Mouse (Mus musculus) c-Kit-positive CD71-positive TER-119-negative erythroid progenitor cells, embryonic 14.5 days (primary cell): Measurements from ENCODE around the gene Fgg.

Experiments used
- DNase-seq: peaks from one replicate; pipeline ENCODE4 v3.0.0-alpha.2; 2013; ENCODE audit warnings: low read depth

The Fgg gene

GRCm38 (mm10) chr3:83007557-83007956 is at the start of gene Fgg:
Fgg (plus strand) TSS chr3:83007724.
- no peak for DNase-seq

GRCm38 (mm10) chr3:82971046-82971445 is 36.5 kb upstream of the Fgg start:
- DNase-seq, result no peak

GRCm38 (mm10) chr3:82980818-82981217 is 26.7 kb upstream of the Fgg start:
- no peak for DNase-seq

GRCm38 (mm10) chr3:82981861-82982260 is 25.7 kb upstream of the Fgg start:
- DNase-seq, result no peak

GRCm38 (mm10) chr3:82984840-82985239 is 22.7 kb upstream of the Fgg start:
- no peak for DNase-seq

- no peak for DNase-seq
Measured at GRCm38 (mm10) chr3:82991963-82992362, 15.6 kb upstream of the Fgg start.

GRCm38 (mm10) chr3:82992956-82993355 is 14.6 kb upstream of the Fgg start:
- DNase-seq, result no peak

GRCm38 (mm10) chr3:82995368-82995767 is 12.2 kb upstream of the Fgg start:
- no peak for DNase-seq

- no peak for DNase-seq
Measured at GRCm38 (mm10) chr3:82996656-82997055, 10.9 kb upstream of the Fgg start.

- peak; percentile 42 for DNase-seq
Measured at GRCm38 (mm10) chr3:82998772-82999463, 8.6 kb upstream of the Fgg start.

- no peak for DNase-seq
Measured at GRCm38 (mm10) chr3:82999995-83000394, 7.5 kb upstream of the Fgg start.

GRCm38 (mm10) chr3:83002191-83002590 is 5.3 kb upstream of the Fgg start:
- peak; percentile 7 for DNase-seq

GRCm38 (mm10) chr3:83003068-83003467 is 4.5 kb upstream of the Fgg start:
- DNase-seq, result no peak

GRCm38 (mm10) chr3:83004801-83005200 is 2.7 kb upstream of the Fgg start:
- no peak for DNase-seq

GRCm38 (mm10) chr3:83010291-83010690 is 2.8 kb downstream of the Fgg start:
- no peak for DNase-seq

- DNase-seq, result no peak
Measured at GRCm38 (mm10) chr3:83011136-83011535, 3.6 kb downstream of the Fgg start.

GRCm38 (mm10) chr3:83011565-83011964 is 4.0 kb downstream of the Fgg start:
- no peak for DNase-seq

GRCm38 (mm10) chr3:83012636-83013035 is 5.1 kb downstream of the Fgg start:
- DNase-seq, result no peak

- no peak for DNase-seq
Measured at GRCm38 (mm10) chr3:83013951-83014350, 6.4 kb downstream of the Fgg start.

- no peak for DNase-seq
Measured at GRCm38 (mm10) chr3:83016236-83016635, 8.7 kb downstream of the Fgg start.

GRCm38 (mm10) chr3:83020387-83020786 is 12.9 kb downstream of the Fgg start:
- DNase-seq, result no peak

GRCm38 (mm10) chr3:83021176-83021575 is 13.7 kb downstream of the Fgg start:
- DNase-seq, result no peak

GRCm38 (mm10) chr3:83025036-83025435 is 17.5 kb downstream of the Fgg start:
- no peak for DNase-seq
